Mouse (Mus musculus) testis, postnatal 10 days (tissue): ENCODE measurements around the gene Gripap1.

Source experiments
- DNase-seq: peaks from one replicate; pipeline ENCODE4 v3.0.0; 2021; ENCODE audit warnings: low spot score

Gene Gripap1

DNA sequence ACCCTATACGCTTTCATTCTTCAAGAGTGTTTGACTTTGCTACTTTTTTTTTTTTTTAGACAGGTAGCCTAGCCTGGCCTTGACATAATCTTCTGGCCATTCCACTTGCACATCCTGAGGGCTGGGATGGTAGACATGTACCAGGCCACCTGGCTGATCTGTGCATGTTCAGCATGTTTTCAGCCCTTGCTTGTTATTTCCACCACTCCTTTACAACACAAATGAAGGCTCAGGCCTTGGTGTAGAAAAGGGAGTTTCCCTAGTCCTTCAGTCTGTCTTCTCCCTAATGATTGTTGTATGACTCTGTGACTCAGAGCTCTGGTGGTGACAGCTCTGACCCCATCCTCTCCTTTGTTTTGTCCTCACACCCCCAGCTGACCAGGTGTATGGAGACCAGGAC lies 77.6 kb downstream of the Gripap1 start:
- no peak for DNase-seq

DNA sequence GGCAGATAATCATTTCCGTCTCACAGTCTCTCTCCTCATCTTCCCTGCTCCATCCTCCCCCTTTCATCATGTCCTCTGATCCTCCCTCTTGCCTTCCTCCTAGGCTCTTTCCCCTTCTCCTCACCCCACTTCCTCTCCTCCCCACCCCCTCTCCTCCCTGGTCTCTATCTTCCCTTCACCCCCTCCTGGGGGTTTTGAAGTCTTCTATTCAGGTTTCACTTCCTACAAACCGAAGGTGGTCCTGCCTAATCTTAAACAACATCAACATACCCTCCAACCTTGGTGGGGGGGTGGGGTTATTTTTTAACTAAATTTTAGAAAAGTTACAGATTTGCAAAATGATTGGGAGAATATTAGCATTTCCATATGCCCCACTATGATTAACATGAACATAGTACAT lies 78.9 kb downstream of the Gripap1 start:
- DNase-seq = no peak

DNA sequence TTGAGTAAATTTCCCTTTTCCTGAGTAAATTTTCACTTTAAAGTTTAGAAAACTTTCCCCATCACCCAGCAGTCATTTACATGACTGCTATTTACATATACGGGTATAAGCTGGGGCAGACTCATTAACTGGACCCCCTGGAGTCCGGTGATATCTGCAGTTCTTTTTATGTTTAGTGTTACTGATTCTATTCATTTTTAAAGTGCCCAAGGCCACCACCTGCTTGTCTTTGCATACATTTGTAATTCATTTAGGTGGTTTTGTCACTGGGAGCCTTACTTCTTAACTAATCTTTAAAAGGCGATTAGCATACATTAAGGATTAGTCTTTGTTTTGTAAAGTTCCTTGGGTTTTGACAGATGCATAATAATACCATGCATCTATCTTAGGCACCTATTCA lies 80.3 kb downstream of the Gripap1 start:
- DNase-seq = no peak
